Mouse (Mus musculus) fibroblast of lung, adult 2 months (primary cell): ENCODE results near the gene 4930550C14Rik.

Experiments used
- DNase-seq: peaks from one replicate; pipeline ENCODE4 v3.0.0-alpha.2; 2011; ENCODE audit warnings: low read depth

Gene 4930550C14Rik

GRCm38 (mm10) chr9:53404050-53404752 lies 2.1 kb downstream of the 4930550C14Rik start:
- DNase-seq: no peak

- peak; percentile 72 for DNase-seq
Observed at GRCm38 (mm10) chr9:53404753-53405722, 2.9 kb downstream of the 4930550C14Rik start.

- DNase-seq: no peak
Observed at GRCm38 (mm10) chr9:53408548-53408947, 6.4 kb downstream of the 4930550C14Rik start.

- DNase-seq: no peak
Observed at GRCm38 (mm10) chr9:53408953-53409361, 6.8 kb downstream of the 4930550C14Rik start.

GRCm38 (mm10) chr9:53409427-53409826 lies 7.3 kb downstream of the 4930550C14Rik start:
- no peak for DNase-seq

GRCm38 (mm10) chr9:53422133-53422896 lies 20.2 kb downstream of the 4930550C14Rik start:
- DNase-seq: no peak

GRCm38 (mm10) chr9:53426726-53427125 lies 24.6 kb downstream of the 4930550C14Rik start:
- no peak for DNase-seq

- no peak for DNase-seq
Observed at GRCm38 (mm10) chr9:53427638-53428037, 25.5 kb downstream of the 4930550C14Rik start.

GRCm38 (mm10) chr9:53435830-53436570 lies 33.9 kb downstream of the 4930550C14Rik start:
- DNase-seq: no peak

- DNase-seq: no peak
Observed at GRCm38 (mm10) chr9:53450609-53451008, 48.5 kb downstream of the 4930550C14Rik start.

GRCm38 (mm10) chr9:53452038-53452437 lies 49.9 kb downstream of the 4930550C14Rik start:
- no peak for DNase-seq

GRCm38 (mm10) chr9:53472806-53473518 lies 70.8 kb downstream of the 4930550C14Rik start:
- DNase-seq: no peak
